ENCODE assay signal across 8 mouse cellular contexts in genomic region chr17:32536051-32536866, GRCm38 (mm10). TPM values are rescaled to one million over a fixed set of nuclear protein-coding genes. Genes with fewer than 3 reads are reported as not detected.
DNase-seq lines count a peak whose midpoint lies in the region; ATAC-seq lines count a peak whose summit lies in the region.
"Not testable (repeated sequence)": the region's sequence is repeated elsewhere in the genome, so short reads cannot be mapped to it uniquely, and the experiment has no call there.

TSS of gene Cyp4f16 (plus strand) at chr17:32536558.

- WGBS in embryonic facial prominence, embryonic 13.5 days = 11% methylated on average over 5 of the region's 5 CpGs
- WGBS in limb, embryonic 13.5 days = 5% methylated on average over 5 of the region's 5 CpGs
- WGBS in midbrain, embryonic 15.5 days = 8% methylated on average over 5 of the region's 5 CpGs

- H3K27ac ChIP-seq in embryonic facial prominence, embryonic 13.5 days = peak within 1 kb of the TSS; percentile 62
- 0 out of 2 replicates have a peak within 1 kb of the TSS, but pooled peaks have one; percentile 28 for H3K27ac ChIP-seq in limb, embryonic 13.5 days
- H3K27ac ChIP-seq in midbrain, embryonic 15.5 days = peak within 1 kb of the TSS; percentile 5

- H3K9ac ChIP-seq in embryonic facial prominence, embryonic 13.5 days = peak within 1 kb of the TSS; percentile 77
- peak within 1 kb of the TSS; percentile 70 for H3K9ac ChIP-seq in limb, embryonic 13.5 days
- peak within 1 kb of the TSS; percentile 36 for H3K9ac ChIP-seq in midbrain, embryonic 15.5 days

- H3K4me1 ChIP-seq in embryonic facial prominence, embryonic 13.5 days; limb, embryonic 13.5 days: not testable (repeated sequence)
- peaks cover 11% of the 10 kb centered on the region for H3K4me1 ChIP-seq in midbrain, embryonic 15.5 days

- peak within 1 kb of the TSS; percentile 71 for H3K4me2 ChIP-seq in embryonic facial prominence, embryonic 13.5 days
- H3K4me2 ChIP-seq in limb, embryonic 13.5 days (replicated peaks) = peak within 1 kb of the TSS; percentile 73
- peak within 1 kb of the TSS; percentile 51 for H3K4me2 ChIP-seq in midbrain, embryonic 15.5 days

- H3K9me3 ChIP-seq in embryonic facial prominence, embryonic 13.5 days; limb, embryonic 13.5 days; midbrain, embryonic 15.5 days: not testable (repeated sequence)

- not testable (repeated sequence) for H3K27me3 ChIP-seq in embryonic facial prominence, embryonic 13.5 days; limb, embryonic 13.5 days; midbrain, embryonic 15.5 days (replicated peaks)

- ATAC-seq in embryonic facial prominence, embryonic 13.5 days (ENCODE audit: insufficient number of reproducible peaks, insufficient read depth, low FRiP score, low TSS enrichment, low read depth) = peak; percentile 92
- ATAC-seq in limb, embryonic 13.5 days (ENCODE audit: low FRiP score, low read depth) = peak; percentile 98
- ATAC-seq in midbrain, embryonic 15.5 days (replicated peaks) = peak; percentile 88

- peak within 1 kb of the TSS; percentile 54 for H3K4me3 ChIP-seq in embryonic facial prominence, embryonic 13.5 days
- peak within 1 kb of the TSS; percentile 59 for H3K4me3 ChIP-seq in limb, embryonic 13.5 days
- H3K4me3 ChIP-seq in midbrain, embryonic 15.5 days = peak within 1 kb of the TSS; percentile 41

- DNase-seq in 3134 (ENCODE audit: extremely low read depth, insufficient read length, low spot score) = peak; percentile 75
- DNase-seq in adrenal gland, postnatal 25 days = peak; percentile 89
- peak; percentile 96 for DNase-seq in heart, adult 8-10 months (ENCODE audit: low spot score)
- peak; percentile 91 for DNase-seq in kidney, adult 9 months
- peak; percentile 59 to 75 for DNase-seq in spleen, adult 18-20 months

- not testable (repeated sequence) for H3K36me3 ChIP-seq in embryonic facial prominence, embryonic 13.5 days; limb, embryonic 13.5 days; midbrain, embryonic 15.5 days (replicated peaks)

RNA-seq across cellular contexts. Expression of gene Cyp4f16, which starts in this region (rescaled TPM):
- 10.0 and 16.1 TPM in 2 replicates for total RNA-seq in adrenal gland, postnatal 25 days (2021)
- 20.5 and 23.0 TPM in 2 replicates for polyA plus RNA-seq in embryonic facial prominence, embryonic 13.5 days (2015; fragmentation: Nextera tagmentation; extraction: Ambion mirVana)
- total RNA-seq in heart, adult 8-10 months (2022) = 1 to 10 TPM; 6.5 to 9.8 (median 7.3) TPM
- polyA plus RNA-seq in limb, embryonic 13.5 days (2015; fragmentation: Nextera tagmentation; extraction: Ambion mirVana) = 23.9 and 27.2 TPM in 2 replicates
- polyA plus RNA-seq in midbrain, embryonic 15.5 days (2015; fragmentation: Nextera tagmentation; extraction: Ambion mirVana) = 14.7 and 19.8 TPM in 2 replicates

Comparison
In these comparisons a context has a peak if more than half of its experiments do, and no peak if none do; other contexts are left out.
1. Peak in every context shown above with its lines: DNase-seq, ATAC-seq, H3K4me3 ChIP-seq and H3K27ac ChIP-seq.
2. H3K27ac ChIP-seq: peak in every context shown above with its lines; median percentile 62 in embryonic facial prominence, embryonic 13.5 days; 28 in limb, embryonic 13.5 days; 5 in midbrain, embryonic 15.5 days.